15 mouse cellular contexts compared by ENCODE assay signal in genomic region chr14:120732400-120733138, GRCm38 (mm10).
DNase-seq lines count a peak whose midpoint lies in the region; ATAC-seq and TF ChIP-seq lines count a peak whose summit lies in the region.
"Had no signal": no experiment of that assay in that cellular context is flagged by ENCODE, and none has a peak within 500 bp of the region (broad histone marks: within the 10 kb centered on the region; RNA-seq: fewer than 3 reads in every experiment).

No protein-coding gene starts in this region.

- intact Hi-C loops in left cerebral cortex, adult 2 months (cut with DNase I), result no loop called here

- 0 out of 2 replicates have a peak, but pooled peaks have one; percentile 32 for ATAC-seq in neural tube, embryonic 13.5 days (ENCODE audit: low read depth)
- ATAC-seq in neural tube, embryonic 15.5 days (ENCODE audit: low FRiP score), result no peak
- ATAC-seq in midbrain, postnatal 0 days (ENCODE audit: low FRiP score), result peak; percentile 54; the same call in 1 of the 2 replicates
- ATAC-seq: Patski had no signal

- H3K4me1 ChIP-seq in neural tube, embryonic 13.5 days (replicated peaks), result peaks cover 4% of the 10 kb centered on the region; the same call in 1 of the 2 replicates
- H3K4me1 ChIP-seq in neural tube, embryonic 15.5 days, result peaks cover 7% of the 10 kb centered on the region; the same call in 1 of the 2 replicates
- H3K4me1 ChIP-seq in midbrain, postnatal 0 days (ENCODE audit: insufficient read depth, low read length), result no peaks in the 10 kb centered on the region

- DNase-seq in cerebellum, adult 9-11 months, result peak; percentile 8
- DNase-seq in cerebellum, adult 8-10 months, result no peak
- DNase-seq in left cerebral cortex, adult 11 months (ENCODE audit: low spot score), result peak; percentile 28
- no peak for DNase-seq in left cerebral cortex, adult 2 months (ENCODE audit: extremely low spot score in 1 of 2, low spot score in 2 of 2)
- peak; percentile 31 for DNase-seq in midbrain, postnatal 0 days (ENCODE audit: low spot score)
- DNase-seq in adrenal gland, adult 8-10 months, result no peak
- DNase-seq: gastrocnemius, postnatal 36 days; kidney, adult 9 months; thymus, adult 2 months had no signal

- H3K4me2 ChIP-seq in neural tube, embryonic 13.5 days, result no peak overlapping the region
- H3K4me2 ChIP-seq in neural tube, embryonic 15.5 days, result no peak overlapping the region
- no peak overlapping the region for H3K4me2 ChIP-seq in midbrain, postnatal 0 days (ENCODE audit: low read depth, low read length, poor library complexity, severe bottlenecking)
- H3K4me2 ChIP-seq: embryonic facial prominence, embryonic 12.5 days; heart, embryonic 13.5 days; limb, embryonic 12.5 days had no signal

- H3K36me3 ChIP-seq in neural tube, embryonic 13.5 days, result no peaks in the 10 kb centered on the region
- H3K36me3 ChIP-seq in neural tube, embryonic 15.5 days, result no peaks in the 10 kb centered on the region
- no peaks in the 10 kb centered on the region for H3K36me3 ChIP-seq in midbrain, postnatal 0 days (ENCODE audit: insufficient read depth, low read length)
- H3K36me3 ChIP-seq: embryonic facial prominence, embryonic 12.5 days; heart, embryonic 13.5 days; limb, embryonic 12.5 days had no signal

- H3K4me3 ChIP-seq in left cerebral cortex, adult 2 months, result no peak overlapping the region
- H3K4me3 ChIP-seq in neural tube, embryonic 13.5 days, result no peak overlapping the region
- H3K4me3 ChIP-seq in neural tube, embryonic 15.5 days (replicated peaks), result no peak overlapping the region
- H3K4me3 ChIP-seq in midbrain, postnatal 0 days (ENCODE audit: low read depth, low read length), result no peak overlapping the region
- H3K4me3 ChIP-seq: embryonic facial prominence, embryonic 12.5 days; heart, embryonic 13.5 days; limb, embryonic 12.5 days had no signal

- H3K9ac ChIP-seq in neural tube, embryonic 13.5 days, result no peak overlapping the region
- H3K9ac ChIP-seq in neural tube, embryonic 15.5 days (replicated peaks), result no peak overlapping the region
- H3K9ac ChIP-seq in midbrain, postnatal 0 days (replicated peaks; ENCODE audit: low read length, poor library complexity, severe bottlenecking), result no peak overlapping the region
- H3K9ac ChIP-seq: embryonic facial prominence, embryonic 12.5 days; heart, embryonic 13.5 days; limb, embryonic 12.5 days had no signal

- 67% methylated on average over 15 of the region's 15 CpGs for WGBS in neural tube, embryonic 13.5 days
- WGBS in neural tube, embryonic 15.5 days, result 65% methylated on average over 15 of the region's 15 CpGs
- 68% methylated on average over 15 of the region's 15 CpGs for WGBS in midbrain, postnatal 0 days

- no peak overlapping the region for H3K27ac ChIP-seq in left cerebral cortex, adult 2 months
- H3K27ac ChIP-seq in neural tube, embryonic 13.5 days (replicated peaks), result no peak overlapping the region
- no peak overlapping the region for H3K27ac ChIP-seq in neural tube, embryonic 15.5 days (replicated peaks)
- no peak overlapping the region for H3K27ac ChIP-seq in midbrain, postnatal 0 days (ENCODE audit: low read depth, low read length)
- H3K27ac ChIP-seq: embryonic facial prominence, embryonic 12.5 days; heart, embryonic 13.5 days; limb, embryonic 12.5 days had no signal

- H3K9me3 ChIP-seq in neural tube, embryonic 13.5 days, result no peaks in the 10 kb centered on the region
- H3K9me3 ChIP-seq in neural tube, embryonic 15.5 days (replicated peaks), result no peaks in the 10 kb centered on the region
- no peaks in the 10 kb centered on the region for H3K9me3 ChIP-seq in midbrain, postnatal 0 days (ENCODE audit: low read length)
- H3K9me3 ChIP-seq: embryonic facial prominence, embryonic 12.5 days; heart, embryonic 13.5 days; limb, embryonic 12.5 days had no signal

- TF ChIP-seq CTCF in left cerebral cortex, adult 2 months (IDR thresholded peaks at IDR 0.05), result no peak
- no peak for TF ChIP-seq CTCF in midbrain, postnatal 0 days (IDR thresholded peaks at IDR 0.05)

- H3K27me3 ChIP-seq in neural tube, embryonic 13.5 days, result no peaks in the 10 kb centered on the region
- no peaks in the 10 kb centered on the region for H3K27me3 ChIP-seq in neural tube, embryonic 15.5 days (replicated peaks)
- H3K27me3 ChIP-seq in midbrain, postnatal 0 days (ENCODE audit: insufficient read depth, low read length), result no peaks in the 10 kb centered on the region
- H3K27me3 ChIP-seq: embryonic facial prominence, embryonic 12.5 days; heart, embryonic 13.5 days; limb, embryonic 12.5 days had no signal

Comparison
In these comparisons a context has a peak if more than half of its experiments do, and no peak if none do; other contexts are left out.
1. DNase-seq: peak in cerebellum, adult 9-11 months (single experiment), left cerebral cortex, adult 11 months (single experiment) and midbrain, postnatal 0 days (single experiment); none in cerebellum, adult 8-10 months (single experiment), left cerebral cortex, adult 2 months (0 of 2) and adrenal gland, adult 8-10 months (single experiment).